Mouse (Mus musculus) forebrain, postnatal 0 days (tissue): ENCODE measurements at regions not wholly inside any gene's neighbourhood (a gene's known extent, or its start where the extent isn't known, plus 50 kb on each side); places are given as distances from the start of the nearest gene placed in this dataset.
A peak's percentile ranks its signal among the peaks of the same experiment; 100 is the strongest.

Experiments
- ATAC-seq: fragments of 200-750 bp; cut with Nextera tagmentation; 2 replicates; pipeline ENCODE4 v1.8.0; 2017; ENCODE audit warnings: mild to moderate bottlenecking, moderate library complexity
- DNase-seq: peaks from one replicate; pipeline ENCODE4 v3.0.0-alpha.2; 2015
- H3K27ac ChIP-seq: fragments of 300-500 bp; sonication (generic); 2 replicates; pipeline ENCODE4 v1.5.1; 2014; ENCODE audit warnings: low read depth, mild to moderate bottlenecking, antibody characterized with exemption, low read length, moderate library complexity, mixed read lengths
- H3K27me3 ChIP-seq: fragments of 300-500 bp; sonication (generic); 2 replicates; pipeline ENCODE4 v1.6.1; 2014; ENCODE audit warnings: mild to moderate bottlenecking, low read length, mixed read lengths; ENCODE audit not compliant: insufficient read depth
- H3K36me3 ChIP-seq: fragments of 300-500 bp; sonication (generic); 2 replicates; pipeline ENCODE4 v1.6.1; 2014; ENCODE audit warnings: mild to moderate bottlenecking, moderate library complexity; ENCODE audit not compliant: insufficient read depth
- H3K4me1 ChIP-seq: fragments of 300-500 bp; sonication (generic); 2 replicates; pipeline ENCODE4 v1.6.1; 2014; ENCODE audit warnings: antibody characterized with exemption; ENCODE audit not compliant: insufficient read depth
- H3K4me2 ChIP-seq: fragments of 300-500 bp; sonication (generic); 2 replicates; pipeline ENCODE4 v1.6.1; 2014; ENCODE audit warnings: low read depth, mild to moderate bottlenecking, moderate library complexity
- H3K4me3 ChIP-seq: fragments of 300-500 bp; sonication (generic); 2 replicates; pipeline ENCODE4 v1.5.1; 2014; ENCODE audit warnings: low read depth, low read length, mixed read lengths
- H3K9ac ChIP-seq: fragments of 300-500 bp; sonication (generic); 2 replicates; pipeline ENCODE4 v1.6.1; 2014; ENCODE audit warnings: mild to moderate bottlenecking
- H3K9me3 ChIP-seq: fragments of 300-500 bp; sonication (generic); 2 replicates; pipeline ENCODE4 v1.6.1; 2016; ENCODE audit warnings: low read length
- CTCF ChIP-seq: sonication (generic); IDR thresholded peaks from 2 replicates; pipeline ENCODE4 v1.5.1; 2016; ENCODE audit warnings: antibody characterized with exemption, control low read depth, low read depth
- WGBS: fragments of 180-500 bp; shearing (Covaris S2); extraction: QIAGEN DNeasy Blood & Tissue Kit; methylation state at CpG from one replicate; pipeline ENCODE4 v1.1.7; 2014; 5-methylcytosine and 5-hydroxymethylcytosine counted together

GRCm38 (mm10) chr4:127502621-127503020 is 144.6 kb upstream of the Gjb5 start:
- H3K27ac ChIP-seq, result no peak overlapping the region
- no peaks in the 10 kb centered on the region for H3K36me3 ChIP-seq
- DNase-seq (no peak), ATAC-seq (no peak)
- H3K4me1 ChIP-seq, result no peaks in the 10 kb centered on the region
- no peaks in the 10 kb centered on the region for H3K9me3 ChIP-seq
- no peak overlapping the region for H3K9ac ChIP-seq
- no peak for TF ChIP-seq CTCF
- H3K27me3 ChIP-seq, result no peaks in the 10 kb centered on the region
- H3K4me3 ChIP-seq, result no peak overlapping the region
- no peak overlapping the region for H3K4me2 ChIP-seq
- 31% methylated on average over 6 of the region's 6 CpGs for WGBS

- ATAC-seq, result no peak
- no peak overlapping the region for H3K4me3 ChIP-seq
- no peaks in the 10 kb centered on the region for H3K4me1 ChIP-seq
- DNase-seq, result no peak
- H3K9ac ChIP-seq, result no peak overlapping the region
- no peaks in the 10 kb centered on the region for H3K27me3 ChIP-seq
- no peak for TF ChIP-seq CTCF
- no peak overlapping the region for H3K27ac ChIP-seq
- WGBS, result 88% methylated on average over 7 of the region's 7 CpGs
- no peaks in the 10 kb centered on the region for H3K36me3 ChIP-seq
- no peaks in the 10 kb centered on the region for H3K9me3 ChIP-seq
- H3K4me2 ChIP-seq, result no peak overlapping the region
Observed at GRCm38 (mm10) chr4:127501881-127502280, 143.9 kb upstream of the Gjb5 start.

GRCm38 (mm10) chr4:127487016-127487780 is 129.2 kb upstream of the Gjb5 start:
- no peak overlapping the region for H3K27ac ChIP-seq
- 45% methylated on average over 10 of the region's 10 CpGs for WGBS
- no peak for ATAC-seq
- H3K4me3 ChIP-seq, result no peak overlapping the region
- TF ChIP-seq CTCF, result no peak
- no peak overlapping the region for H3K9ac ChIP-seq
- no peak overlapping the region for H3K4me2 ChIP-seq
- no peaks in the 10 kb centered on the region for H3K36me3 ChIP-seq
- H3K4me1 ChIP-seq, result no peaks in the 10 kb centered on the region
- no peaks in the 10 kb centered on the region for H3K27me3 ChIP-seq
- no peaks in the 10 kb centered on the region for H3K9me3 ChIP-seq
- DNase-seq, result no peak

- H3K36me3 ChIP-seq, result no peaks in the 10 kb centered on the region
Observed at GRCm38 (mm10) chr4:127485238-127485637, 127.3 kb upstream of the Gjb5 start.

DNA sequence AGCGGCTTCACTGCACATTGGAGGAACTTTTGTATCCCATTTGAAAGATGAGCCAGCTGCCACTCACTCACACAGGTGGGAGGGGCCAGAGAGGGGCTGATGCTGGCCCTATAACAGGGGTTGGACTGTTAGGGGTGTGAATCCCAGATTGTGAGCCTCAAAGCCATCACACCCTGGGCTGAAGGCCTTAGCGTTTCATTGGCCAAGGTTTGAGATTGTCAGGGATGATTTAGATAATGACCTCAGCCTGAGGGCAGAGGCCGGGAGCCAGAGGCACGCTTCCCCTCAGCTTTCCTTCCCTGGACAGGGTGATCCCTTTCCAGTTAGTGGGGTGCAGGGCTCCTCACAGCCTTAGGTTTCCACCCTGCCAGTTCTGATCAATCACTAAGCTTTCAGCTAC is 124.5 kb upstream of the Gjb5 start:
- H3K4me3 ChIP-seq, result no peak overlapping the region
- H3K4me2 ChIP-seq, result no peak overlapping the region
- H3K36me3 ChIP-seq, result no peaks in the 10 kb centered on the region
- H3K9ac ChIP-seq, result no peak overlapping the region
- DNase-seq, result no peak
- no peaks in the 10 kb centered on the region for H3K9me3 ChIP-seq
- TF ChIP-seq CTCF, result no peak
- WGBS, result 62% methylated on average over 4 of the region's 4 CpGs
- H3K4me1 ChIP-seq, result no peaks in the 10 kb centered on the region
- no peaks in the 10 kb centered on the region for H3K27me3 ChIP-seq
- ATAC-seq, result no peak
- no peak overlapping the region for H3K27ac ChIP-seq

More at GRCm38 (mm10) chr4:127485238-127485637, 127.3 kb upstream of the Gjb5 start:
- Histone ChIP-seq H3K4me3 (no peak overlapping the region), H3K9ac (no peak overlapping the region), H3K4me1 (no peaks in the 10 kb centered on the region), H3K4me2 (no peak overlapping the region), H3K27ac (no peak overlapping the region), H3K27me3 (no peaks in the 10 kb centered on the region), H3K9me3 (no peaks in the 10 kb centered on the region)
- ATAC-seq (no peak), DNase-seq (no peak)
- WGBS, result 80% methylated on average over 5 of the region's 5 CpGs
- peak; percentile 32 for TF ChIP-seq CTCF

- WGBS, result 73% methylated on average over 5 of the region's 5 CpGs
- no peak for DNase-seq
- no peak overlapping the region for H3K27ac ChIP-seq
- no peak overlapping the region for H3K4me3 ChIP-seq
- H3K36me3 ChIP-seq, result no peaks in the 10 kb centered on the region
- H3K27me3 ChIP-seq, result no peaks in the 10 kb centered on the region
- H3K9ac ChIP-seq, result no peak overlapping the region
- no peak overlapping the region for H3K4me2 ChIP-seq
- H3K9me3 ChIP-seq, result no peaks in the 10 kb centered on the region
- ATAC-seq, result no peak
- no peak for TF ChIP-seq CTCF
- H3K4me1 ChIP-seq, result no peaks in the 10 kb centered on the region
Observed at GRCm38 (mm10) chr4:127480339-127480738, 122.4 kb upstream of the Gjb5 start.

GRCm38 (mm10) chr4:127469877-127470276 is 111.9 kb upstream of the Gjb5 start:
- no peaks in the 10 kb centered on the region for H3K27me3 ChIP-seq
- no peak overlapping the region for H3K4me2 ChIP-seq
- WGBS, result 89% methylated on average over 7 of the region's 7 CpGs
- H3K9me3 ChIP-seq, result no peaks in the 10 kb centered on the region
- H3K36me3 ChIP-seq, result no peaks in the 10 kb centered on the region
- H3K4me1 ChIP-seq, result no peaks in the 10 kb centered on the region
- ATAC-seq, result no peak
- no peak for DNase-seq
- H3K4me3 ChIP-seq, result no peak overlapping the region
- no peak overlapping the region for H3K27ac ChIP-seq
- H3K9ac ChIP-seq, result no peak overlapping the region
- TF ChIP-seq CTCF, result no peak
